Mouse (Mus musculus) forelimb bud, embryonic 11.5 days (tissue): ENCODE data around the gene Kif3c.

Source experiments
- DNase-seq: peaks from one replicate; pipeline ENCODE4 v3.0.0-alpha.2; 2012; ENCODE audit warnings: low read depth, low spot score

Gene Kif3c

DNA sequence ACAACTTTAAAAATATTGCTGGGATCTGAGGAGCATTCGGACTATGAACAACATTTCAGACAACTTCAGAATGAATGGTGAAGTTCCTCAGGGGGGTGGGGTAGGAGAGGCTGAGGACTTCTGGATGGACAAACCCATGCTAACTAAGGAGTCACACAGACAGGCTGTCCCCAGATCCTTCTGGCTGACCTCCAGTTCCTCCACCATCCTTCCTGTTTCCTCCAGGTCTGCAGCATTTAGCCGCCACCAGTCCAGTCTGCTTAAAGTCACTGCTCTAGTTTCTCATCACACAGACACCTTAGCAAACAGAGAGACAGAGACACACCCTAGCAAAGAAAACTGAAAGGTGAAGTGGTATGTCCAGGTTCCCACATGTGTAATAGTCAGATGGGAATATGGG is 59.2 kb downstream of the Kif3c start:
- no peak for DNase-seq

DNA sequence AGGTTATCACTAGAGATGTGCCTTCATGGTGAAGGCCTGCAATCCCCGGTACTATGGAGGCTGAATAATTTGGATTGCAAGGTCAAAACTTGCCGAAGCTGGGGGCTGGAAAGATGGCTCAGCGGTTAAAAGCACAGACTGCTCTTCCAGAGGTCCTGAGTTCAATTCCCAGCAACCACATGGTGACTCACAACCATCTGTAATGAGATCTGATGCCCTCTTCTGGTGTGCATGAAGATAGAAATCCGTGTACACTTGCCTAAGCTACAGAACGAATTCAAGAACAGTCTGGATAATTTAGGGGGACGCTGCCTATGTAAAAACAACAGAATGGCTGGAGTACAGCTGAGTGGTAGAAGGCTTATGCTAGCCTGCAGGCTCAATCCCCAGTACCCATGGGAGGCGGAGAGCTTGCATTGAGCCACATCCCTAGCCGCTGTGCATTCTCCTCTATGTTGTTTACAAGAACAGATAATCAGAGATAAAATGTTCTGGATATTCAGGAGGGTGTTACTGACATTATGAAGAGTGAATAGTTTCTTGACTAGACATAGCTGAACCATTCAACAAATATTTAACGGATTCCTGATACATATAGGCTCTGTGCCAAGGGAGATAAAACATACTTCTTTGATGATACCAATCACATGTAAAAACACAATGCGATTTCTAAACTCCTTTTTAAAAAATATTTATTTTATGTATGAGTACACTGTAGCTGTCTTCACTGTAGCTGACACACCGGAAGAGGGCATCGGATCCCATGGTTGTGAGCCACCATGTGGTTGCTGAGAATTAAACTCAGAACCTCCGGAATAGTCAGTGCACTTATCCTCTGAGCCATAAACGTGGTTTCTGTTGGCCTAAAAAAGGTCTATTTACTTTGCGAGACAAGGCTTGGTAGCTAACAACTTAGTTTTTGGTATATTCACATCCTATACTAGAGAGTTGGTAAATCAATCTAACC is 60.7 kb downstream of the Kif3c start:
- DNase-seq, result peak; percentile 6

DNA sequence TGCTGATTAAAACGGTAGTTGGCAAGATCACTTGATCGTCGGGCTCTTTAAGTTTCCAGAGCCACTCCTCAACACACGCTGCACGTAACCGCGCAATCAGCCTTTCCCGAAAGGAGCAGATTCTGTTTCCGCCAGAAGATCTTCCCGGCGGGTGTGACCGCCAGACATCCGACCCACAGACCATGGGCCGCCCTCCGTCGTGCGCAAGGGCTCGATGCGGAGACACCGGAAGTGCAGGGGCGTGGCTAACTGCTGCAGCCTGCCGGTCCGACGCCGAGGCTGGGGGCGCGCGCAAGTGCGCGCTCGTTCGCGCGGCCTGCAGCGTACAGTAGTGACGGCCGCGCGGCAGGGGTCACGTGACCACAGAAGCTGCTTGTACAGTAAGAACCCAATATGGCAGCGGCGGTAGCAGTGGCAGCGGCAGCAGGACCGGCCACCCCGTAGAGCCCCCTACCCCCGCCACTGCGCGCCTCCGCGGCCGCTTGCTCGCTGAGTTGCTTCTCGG is 61.6 kb downstream of the Kif3c start, which contains the start of gene Asxl2:
TSS of gene Asxl2 (plus strand) at position 328 of the 505 bp plus-strand sequence.
- DNase-seq, result peak; percentile 99

DNA sequence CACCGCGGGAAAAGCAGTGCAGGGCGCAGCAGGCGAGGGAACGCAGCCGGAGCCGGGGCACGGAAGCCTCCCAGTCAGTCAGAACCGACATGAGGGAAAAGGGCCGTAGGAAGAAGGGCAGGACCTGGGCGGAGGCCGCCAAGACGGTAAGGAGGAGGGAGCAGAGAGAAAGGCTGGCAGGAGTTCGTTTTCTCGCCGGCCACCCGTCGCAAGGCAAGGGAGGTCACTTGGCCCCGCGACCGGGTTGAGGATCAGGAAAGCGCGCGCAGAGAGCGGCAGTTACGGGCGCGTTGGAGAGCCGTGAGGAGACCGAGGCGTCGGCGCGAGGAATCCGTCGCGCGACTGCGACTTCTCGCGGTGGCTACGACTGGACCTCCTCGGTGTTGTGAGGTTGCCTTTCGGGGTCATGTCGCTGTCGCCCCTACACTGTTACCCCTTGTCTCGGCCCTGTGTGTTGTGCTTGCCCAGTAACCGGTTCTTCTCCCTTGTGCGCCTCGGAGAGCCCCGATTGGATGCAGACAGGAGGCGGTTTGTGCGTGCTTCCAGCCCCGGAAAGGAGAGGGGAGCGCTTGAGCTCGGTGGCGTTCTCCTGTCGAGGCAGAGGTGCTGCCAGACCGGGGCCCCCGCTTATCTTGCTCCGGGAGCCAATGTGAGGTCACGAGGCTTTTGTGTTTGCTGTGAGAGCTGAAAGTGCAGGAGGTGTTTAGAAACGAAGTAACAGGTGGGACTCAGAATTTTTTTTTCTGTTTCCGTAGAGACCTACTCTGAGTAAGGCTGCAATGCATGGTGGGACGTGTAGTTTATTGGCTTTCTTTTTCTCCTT is 62.3 kb downstream of the Kif3c start:
- DNase-seq, result peak; percentile 54

DNA sequence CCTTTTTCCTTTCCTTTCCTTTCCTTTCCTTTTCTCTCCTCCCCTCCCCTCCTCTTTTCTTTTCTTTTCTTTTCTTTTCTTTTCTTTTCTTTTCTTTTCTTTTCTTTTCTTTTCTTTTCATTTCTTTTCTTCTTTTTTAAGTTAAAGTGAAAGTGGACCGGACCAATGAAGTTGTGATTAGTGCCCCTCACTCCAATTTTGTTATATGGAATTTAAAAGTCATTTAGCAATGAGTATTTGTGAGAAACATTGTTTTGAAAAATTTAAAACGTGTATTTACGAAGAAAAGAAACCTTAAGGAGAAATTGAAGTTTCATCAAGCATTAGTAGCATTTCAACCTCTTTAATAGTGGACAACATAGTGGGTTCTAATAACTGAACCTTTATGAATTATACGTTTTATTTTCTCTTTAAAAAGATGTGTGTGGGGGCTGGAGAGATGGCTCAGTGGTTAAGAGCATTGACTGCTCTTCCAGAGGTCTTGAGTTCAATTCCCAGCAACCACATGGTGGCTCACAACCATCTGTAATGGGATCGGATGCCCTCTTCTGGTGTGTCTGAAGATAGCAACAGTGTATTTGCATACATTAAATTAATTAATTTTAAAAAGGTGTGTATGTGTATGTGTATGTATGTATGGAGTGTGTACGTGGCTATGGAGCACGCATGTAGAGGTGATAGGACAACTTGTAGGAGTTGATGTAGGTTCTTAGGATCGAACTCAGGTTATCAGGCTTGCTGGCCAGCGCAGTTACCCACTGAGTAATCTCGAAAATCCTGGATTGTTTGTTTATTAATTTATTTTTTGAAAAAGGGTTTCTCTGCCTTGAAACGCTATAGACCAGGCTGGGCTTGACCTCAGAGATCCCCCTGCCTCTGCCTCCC is 63.2 kb downstream of the Kif3c start:
- DNase-seq, result no peak

DNA sequence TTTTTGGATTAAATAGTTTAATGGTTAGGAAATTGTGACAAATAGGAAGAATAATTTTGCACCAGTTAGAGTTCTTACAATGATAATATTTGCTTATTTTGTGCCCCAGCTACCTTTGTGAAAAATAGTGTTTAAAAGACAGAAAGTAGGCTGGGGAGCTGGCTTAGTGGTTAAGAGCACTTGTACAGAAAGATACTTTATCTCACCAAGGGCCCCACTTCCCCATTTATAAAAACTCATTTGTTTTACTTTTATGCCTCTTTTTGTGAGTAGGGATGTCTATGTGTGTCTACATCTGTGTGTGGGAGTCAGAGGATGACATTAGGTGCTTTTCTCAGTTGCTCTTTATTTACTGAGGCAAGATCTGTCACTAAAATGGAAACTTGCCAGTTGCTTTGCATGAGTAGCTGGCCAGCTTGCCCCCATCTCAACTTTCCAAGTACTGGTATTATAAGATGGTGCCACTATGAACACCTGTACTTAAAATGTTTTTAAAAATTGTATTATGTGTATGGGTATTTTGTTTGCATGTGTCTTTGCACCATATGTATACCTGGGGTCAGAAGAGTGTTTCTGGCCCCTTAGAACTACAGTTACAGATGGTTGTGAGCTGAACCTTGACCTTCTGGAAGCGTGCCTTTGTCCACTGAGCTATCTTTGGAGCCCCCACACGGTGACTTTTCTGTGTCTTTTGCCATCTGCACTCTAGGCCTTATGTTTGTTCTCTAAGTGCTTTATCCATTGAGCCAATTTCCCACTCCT is 64.9 kb downstream of the Kif3c start:
- no peak for DNase-seq

DNA sequence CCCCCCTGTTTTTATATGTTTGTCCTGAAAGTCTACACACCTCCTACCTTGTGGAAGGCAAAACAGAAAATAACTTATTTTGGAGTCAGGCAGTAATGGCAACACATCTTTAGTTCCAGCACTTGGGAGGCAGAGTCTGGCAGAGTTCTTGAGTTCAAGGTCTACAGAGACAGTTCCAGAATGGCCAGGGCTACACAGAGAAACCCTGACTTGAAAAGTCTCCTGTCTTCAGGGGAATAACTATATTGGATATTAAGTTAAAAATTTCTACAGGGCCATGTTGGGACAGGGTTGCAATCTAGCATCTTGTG is 65.5 kb downstream of the Kif3c start:
- no peak for DNase-seq

DNA sequence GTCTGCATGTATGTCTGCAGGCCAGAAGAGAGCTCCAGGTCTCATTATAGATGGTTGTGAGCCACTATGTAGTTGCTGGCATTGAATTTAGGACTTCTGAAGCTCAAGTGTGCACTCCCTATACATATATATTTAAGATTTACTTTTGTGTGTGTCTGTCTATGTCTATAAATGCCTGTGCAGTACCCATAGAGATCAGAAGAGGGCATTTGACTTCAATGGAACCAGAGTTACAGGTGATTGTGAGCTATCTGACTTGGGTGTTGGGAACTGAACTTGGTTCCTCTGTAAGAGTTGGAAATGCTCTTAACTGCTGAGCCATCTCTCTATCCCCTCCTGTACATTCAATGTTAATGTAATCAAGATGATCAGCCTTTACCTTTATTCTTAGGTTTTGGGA is 66.1 kb downstream of the Kif3c start:
- DNase-seq, result no peak

DNA sequence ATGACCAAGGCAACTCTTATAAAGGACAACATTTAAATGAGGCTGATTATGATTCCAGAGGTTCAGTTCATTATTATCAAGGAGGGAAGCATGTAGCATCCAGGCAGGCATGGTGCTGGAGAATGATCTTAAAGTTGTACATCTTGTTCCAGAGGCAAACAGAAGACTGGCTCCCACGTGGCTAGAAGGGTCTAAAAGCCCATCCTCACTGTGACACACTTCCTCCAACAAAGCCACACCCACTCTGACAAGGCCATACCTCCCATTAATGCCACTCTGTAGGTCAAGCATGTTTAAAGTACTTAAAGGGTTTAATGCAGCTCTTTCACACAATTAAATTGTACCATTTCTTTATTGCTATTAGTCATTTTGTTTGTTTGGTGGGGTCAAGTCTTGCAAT is 68.8 kb downstream of the Kif3c start:
- no peak for DNase-seq

DNA sequence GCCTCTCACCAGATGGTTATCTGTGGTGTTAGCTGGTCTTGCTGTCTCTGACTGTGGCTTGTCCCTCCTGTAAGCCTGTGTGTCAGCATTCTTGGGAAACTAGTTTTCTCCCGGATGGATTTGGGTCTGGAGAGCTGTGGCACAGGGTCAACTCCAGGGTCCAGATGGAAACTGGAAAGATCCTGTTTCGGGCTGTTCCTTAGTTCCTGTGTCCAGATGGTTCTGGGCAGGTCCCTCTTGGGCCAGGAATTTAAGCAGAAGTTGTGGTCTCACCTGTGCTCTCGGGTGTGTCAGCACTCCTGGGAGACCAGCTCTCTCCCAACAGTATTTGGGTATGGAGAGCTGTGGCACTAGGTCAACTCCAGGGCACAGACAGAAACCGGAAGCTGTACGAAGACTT is 71.5 kb downstream of the Kif3c start:
- DNase-seq, result no peak

DNA sequence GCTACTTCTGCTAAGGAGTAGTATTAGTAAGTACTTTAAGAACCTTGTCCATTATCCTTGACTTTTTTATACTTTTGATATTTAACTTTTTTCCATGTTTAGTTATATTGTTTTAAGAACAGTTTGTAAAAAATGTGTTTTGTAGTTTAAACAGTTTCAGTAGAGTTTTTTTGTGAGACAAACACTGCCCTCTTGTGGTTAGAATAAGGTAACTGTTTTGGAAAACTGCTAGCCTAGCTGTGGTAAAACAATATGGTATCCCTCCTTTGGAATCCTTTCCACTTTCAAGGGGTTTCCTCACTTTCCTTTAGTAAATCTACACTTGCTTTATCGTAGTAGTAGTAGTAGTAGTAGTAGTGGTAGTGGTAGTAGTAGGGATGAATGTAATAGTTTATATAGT is 72.9 kb downstream of the Kif3c start:
- no peak for DNase-seq

DNA sequence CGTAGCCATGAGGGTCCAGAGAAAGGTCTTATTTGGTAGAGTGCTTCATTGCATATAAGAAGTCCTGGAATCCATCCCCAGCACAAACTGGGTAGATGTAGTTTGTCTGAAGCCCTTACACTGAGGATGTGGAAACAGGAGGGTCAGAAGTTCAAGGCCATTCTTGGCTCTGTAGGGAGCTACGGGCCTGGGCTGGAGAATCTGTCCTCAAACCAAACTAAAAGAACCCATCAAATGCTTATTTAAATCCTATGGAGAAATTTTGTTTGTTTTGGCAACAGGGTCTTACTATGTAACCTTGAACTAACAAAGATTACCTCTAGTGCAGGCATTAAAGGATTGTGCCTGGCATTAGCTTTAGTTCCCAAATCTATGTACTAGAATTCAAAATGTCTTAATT is 76.0 kb downstream of the Kif3c start:
- no peak for DNase-seq

DNA sequence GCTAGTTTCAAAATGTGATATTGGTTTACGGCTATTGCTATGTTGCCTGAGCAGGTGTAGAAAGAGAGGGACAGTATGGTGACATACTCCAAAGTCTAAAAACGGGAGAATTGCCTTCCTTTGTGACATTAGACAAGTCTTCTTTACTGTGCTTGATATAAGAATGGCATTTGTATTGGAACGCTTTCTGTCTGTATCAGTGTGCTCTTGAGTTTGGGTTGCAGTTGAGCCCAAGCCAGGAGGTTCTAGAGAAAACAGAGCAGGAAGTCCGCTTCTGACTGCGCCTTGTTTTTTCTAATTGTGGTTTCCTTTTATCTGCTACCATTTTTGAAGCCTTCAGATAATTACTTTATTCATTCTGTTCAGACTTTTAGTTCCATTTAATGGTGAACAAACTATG is 76.4 kb downstream of the Kif3c start:
- no peak for DNase-seq

DNA sequence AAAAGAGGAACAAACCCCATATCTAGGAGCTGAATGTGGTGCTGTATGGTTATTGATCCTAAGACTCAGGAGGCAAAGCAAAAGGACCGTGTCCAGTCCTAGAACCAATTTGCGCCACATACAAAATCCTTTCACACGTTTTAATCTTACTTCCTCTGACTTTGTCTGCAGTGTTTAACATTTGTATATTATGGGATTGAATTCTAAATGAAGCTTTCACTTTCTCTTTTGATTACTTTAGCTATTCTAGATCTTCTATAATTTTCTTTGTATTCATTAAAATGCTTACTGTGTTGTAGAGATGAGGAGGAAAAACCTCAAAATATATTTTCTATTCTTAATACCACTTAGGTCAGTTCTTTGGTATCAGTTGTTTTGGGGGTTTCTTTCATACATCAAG is 88.6 kb downstream of the Kif3c start:
- no peak for DNase-seq
